Mouse (Mus musculus) cerebellum, postnatal 36 days (tissue): ENCODE results near the gene Thtpa.

Source experiments
- DNase-seq, 2 experiments: peaks; one replicate each; pipeline ENCODE4 v3.0.0; 2021 to 2022; ENCODE audit warnings: mixed read lengths in 2 of 2

The Thtpa gene

DNA sequence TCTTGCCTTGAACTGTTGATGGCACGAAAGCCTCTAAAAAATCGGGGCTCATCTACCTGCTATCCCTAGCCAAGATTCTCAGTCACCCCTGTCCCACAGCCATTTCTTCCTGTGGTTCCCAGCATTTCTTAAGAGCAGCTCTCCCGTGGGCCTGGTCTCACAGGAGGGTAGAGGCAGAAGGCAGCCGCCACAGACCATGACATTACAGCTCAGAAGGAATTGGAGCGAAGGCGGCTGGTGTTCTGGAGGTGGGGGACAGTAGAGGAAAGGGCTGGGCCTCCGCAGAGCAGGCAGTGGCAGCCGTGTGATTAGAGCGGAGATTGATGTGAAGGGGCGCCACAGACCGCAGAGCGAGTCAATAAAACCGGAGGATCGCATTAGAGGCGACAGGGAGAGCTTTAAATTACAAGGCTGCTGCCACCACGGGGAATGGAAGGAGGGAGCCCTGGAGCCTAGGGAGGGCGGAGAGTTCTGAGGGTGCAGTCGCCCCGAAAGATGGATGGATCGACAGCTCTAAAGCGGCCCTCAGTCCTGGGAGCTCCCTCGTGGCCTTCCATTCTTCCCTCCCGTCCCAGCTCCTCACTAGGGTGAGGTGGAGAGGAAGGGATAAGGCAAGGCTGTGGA, 16.1 kb upstream of the Thtpa start:
- DNase-seq: peak in 1 of 2 experiments; percentile 26

DNA sequence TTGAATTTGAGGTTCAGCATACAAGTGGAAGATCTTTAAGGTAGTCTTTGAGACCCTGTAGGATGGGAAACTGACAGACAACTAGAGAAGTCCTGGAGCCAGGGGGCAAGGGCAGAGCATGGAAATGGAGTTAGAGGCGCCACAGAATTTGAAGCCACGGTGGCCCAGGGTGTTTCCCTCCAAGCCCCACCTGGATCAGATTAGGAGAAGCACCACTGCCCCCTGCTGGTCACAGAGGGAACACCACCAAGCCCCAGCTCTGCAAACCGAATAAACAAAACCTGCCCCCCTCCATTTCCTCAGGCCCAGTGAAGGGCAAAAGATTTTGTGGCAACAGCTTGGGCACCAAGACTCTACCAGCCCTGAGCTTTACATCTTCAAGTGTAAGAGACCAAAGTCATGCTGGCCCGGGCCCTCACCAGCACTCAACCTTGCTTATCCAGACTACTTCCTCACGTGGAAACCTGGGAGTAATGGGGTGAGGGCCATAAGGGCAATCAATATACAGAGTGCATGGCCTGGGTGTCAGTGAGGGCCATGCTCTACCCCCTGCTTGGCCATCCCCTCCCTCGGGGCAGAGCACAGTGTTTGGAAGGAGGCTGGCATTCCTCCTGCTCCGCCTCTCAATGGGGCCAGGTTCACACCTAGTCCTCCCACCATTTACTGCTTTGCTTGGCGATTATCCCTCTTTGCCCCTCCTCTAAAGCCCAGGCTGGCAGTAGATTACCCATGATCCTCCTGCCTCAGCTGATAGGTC, 15.2 kb upstream of the Thtpa start:
- DNase-seq: peak; percentile 85 to 86

- DNase-seq: no peak
Observed at GRCm38 (mm10) chr14:55081105-55081504, 13.5 kb upstream of the Thtpa start.

DNA sequence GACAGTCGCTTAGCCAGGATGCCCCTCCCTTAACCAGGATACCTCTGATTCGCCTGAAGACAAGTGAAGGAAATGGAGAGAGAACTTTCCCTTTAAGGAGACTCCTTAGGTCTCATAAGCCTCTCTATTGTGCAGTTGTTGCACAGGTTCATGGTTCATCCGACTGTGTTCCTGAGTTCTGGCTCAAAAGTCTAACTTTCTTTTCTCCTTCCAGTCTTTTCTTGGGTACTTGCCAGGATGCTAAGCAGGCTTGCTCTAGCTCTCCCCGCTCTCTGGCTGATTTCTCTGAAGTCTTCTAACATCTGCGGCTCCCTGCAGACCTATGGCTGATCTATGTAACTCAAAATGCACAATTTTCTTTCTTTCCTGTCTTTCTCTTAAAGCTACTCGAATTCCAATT, 11.1 kb upstream of the Thtpa start:
- no peak for DNase-seq

DNA sequence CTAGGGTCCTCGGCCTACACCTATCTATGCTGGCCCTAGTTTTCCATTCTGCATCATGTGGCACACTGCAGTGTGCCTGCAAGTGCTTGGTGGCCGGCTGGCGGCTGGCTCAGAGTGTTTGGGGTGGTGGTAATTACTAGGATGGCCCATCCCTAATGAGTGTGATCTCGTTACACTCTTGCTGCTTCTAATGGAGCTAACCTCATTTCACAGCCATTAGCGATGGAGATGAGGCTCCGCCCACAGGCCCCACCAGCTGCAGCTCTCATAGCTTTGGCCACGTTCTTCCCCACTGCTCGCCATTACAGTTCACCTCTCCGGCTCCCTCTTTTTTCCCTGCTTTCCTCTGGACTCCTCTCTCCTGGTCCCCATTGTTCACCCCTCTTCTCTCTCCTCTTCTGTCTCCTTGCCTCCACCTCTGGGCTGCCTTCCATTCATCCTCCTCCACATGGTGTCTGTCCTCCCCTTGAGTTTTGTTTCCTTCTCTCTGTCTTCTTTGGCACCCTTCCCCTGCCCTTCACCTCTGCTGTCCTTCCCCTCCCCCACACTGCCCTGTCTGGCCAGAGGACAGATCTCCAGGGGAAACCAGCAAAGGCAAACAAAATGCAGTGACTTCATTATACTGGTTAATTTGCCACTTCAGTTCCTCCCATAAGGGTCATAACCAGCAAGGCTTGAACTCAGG, 9.1 kb upstream of the Thtpa start:
- peak in 1 of 2 experiments; percentile 22 for DNase-seq

DNA sequence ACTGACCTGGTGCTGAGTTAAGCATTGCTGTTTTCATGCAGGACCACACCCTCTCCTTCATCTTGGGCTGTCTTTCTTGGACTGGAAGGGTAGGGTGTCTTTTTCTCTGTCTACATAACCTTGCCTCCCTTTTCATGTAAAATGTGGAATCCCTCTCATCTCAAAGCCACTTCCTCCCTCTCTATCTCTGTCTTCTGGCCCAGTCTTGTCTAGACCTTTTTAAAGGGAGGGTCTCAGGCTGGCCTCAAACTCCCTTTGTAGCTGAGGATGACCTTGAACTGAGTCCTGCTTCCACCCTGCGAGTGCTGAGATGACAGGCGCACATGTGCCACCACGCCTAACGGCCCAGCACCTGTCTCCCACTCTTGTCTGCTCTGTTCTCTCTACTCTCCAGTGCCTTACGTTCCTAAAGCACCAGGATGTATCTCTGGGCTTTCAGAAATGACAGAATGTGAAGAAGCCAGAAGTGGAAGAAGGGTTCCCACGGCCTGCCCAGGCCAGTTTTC, 8.5 kb upstream of the Thtpa start:
- no peak for DNase-seq

DNA sequence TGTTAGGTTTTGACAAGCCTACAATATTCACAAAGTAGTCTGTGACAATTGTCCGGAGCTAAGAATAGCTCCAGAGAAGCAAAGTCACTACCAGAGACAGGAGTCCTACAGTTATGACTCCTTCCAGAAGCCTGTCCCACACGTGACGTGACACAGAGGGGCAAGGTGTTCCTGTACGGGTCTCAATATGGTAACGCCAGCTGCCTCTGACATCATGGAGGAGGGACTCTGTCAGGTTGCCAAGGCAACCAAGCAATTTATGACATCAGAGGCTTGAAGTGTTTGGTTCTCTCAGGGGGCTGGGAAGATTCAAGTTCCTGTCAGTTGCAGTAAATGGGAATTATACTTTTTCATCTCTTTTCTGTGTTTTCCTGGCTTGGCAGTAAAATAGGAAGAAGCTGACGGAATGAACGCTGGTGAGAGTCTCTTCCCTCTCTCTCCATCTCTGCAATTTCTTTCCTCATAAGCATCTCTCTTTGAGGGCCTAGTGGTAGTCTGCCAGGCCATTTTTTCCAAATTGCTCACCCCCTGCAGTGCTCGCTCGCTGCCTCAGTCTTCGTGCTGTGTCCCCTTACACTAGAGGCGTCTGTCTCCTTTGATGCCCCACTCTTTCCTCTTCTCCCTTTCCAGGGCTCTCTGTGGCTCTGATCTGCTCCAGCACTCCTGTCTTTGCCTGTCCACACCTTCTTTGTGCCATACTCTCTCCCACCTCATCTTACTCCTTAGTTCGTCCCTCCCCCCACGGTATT, 5.2 kb upstream of the Thtpa start:
- DNase-seq: peak; percentile 31 to 46

- peak; percentile 44 to 46 for DNase-seq
Observed at GRCm38 (mm10) chr14:55091209-55091865, 3.2 kb upstream of the Thtpa start.

- DNase-seq: peak; percentile 96 to 97
Observed at GRCm38 (mm10) chr14:55092011-55092577, 2.5 kb upstream of the Thtpa start, which contains the start of gene Zfhx2. Gene Zfhx2 (minus strand): TSS chr14:55092324.

GRCm38 (mm10) chr14:55093927-55094326, 657 bp upstream of the Thtpa start:
- DNase-seq: no peak

- DNase-seq: no peak
Observed at GRCm38 (mm10) chr14:55095263-55095662, 679 bp downstream of the Thtpa start.

- DNase-seq: no peak
Observed at GRCm38 (mm10) chr14:55095671-55096070, 1.1 kb downstream of the Thtpa start.

DNA sequence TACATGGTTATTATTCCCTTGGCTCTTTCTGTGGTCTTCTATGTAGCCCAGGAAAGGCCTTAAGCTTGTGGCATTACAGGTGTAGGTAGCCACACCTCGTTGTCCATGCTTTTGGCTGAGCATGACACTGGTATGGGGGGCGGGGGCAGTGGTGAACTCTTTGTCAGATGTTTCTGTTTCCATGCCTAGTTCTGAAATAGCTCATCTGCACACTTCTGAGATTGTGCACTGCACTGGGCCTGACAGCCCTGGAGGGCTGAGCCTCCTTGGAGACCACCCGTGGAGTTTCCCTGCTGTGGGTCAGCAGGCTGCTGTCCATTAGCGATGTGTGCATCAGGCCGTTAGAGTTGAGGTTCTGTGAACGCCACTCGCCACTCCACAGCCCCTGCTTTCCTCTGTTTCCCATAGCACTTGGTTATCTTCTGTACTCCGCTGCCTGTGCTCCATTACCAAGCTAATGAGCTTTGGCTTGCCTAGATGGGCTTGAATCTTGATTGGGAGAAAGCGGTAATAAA, 2.0 kb downstream of the Thtpa start:
- DNase-seq: no peak

- DNase-seq: no peak
Observed at GRCm38 (mm10) chr14:55097646-55098045, 3.1 kb downstream of the Thtpa start.

DNA sequence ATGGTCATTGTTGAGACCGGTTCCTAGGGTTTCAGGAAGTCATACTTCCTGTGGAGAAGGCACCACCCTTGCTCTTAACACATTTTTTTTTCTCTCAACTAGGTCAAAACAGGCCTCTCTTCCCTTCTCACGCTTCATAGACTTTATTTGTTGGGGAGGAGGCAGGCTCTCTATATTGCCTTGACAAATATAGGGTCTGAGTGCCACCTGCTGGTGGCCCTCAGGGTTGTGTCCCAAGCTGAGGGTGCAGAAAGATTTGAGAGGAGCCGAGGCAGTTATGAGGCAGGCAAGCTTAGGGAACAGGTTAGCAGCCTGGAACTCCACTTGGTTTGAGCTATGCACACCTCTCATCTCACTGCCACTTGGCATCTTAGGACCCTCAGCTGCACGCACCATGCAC, 3.5 kb downstream of the Thtpa start:
- DNase-seq: peak in 1 of 2 experiments; percentile 51

DNA sequence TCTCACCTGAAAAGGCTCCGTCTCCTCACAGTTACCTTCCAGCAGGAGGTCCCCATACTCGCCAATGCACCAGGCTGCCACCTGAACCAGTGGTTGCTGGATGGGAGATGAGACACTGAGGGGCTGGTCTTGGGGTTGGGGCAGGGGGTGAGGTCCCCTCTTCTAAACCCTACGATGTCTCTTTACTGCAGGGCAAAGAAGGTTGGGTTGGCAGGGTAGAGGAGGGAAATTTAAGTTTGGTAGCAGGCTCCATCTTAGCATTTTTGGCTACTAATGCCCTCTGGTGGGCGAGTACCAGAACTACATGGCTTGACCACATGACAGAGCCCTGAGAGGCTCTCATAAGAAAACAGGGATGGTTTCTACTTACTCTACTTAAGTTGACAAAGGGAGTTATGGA, 7.0 kb downstream of the Thtpa start:
- peak; percentile 78 to 81 for DNase-seq

DNA sequence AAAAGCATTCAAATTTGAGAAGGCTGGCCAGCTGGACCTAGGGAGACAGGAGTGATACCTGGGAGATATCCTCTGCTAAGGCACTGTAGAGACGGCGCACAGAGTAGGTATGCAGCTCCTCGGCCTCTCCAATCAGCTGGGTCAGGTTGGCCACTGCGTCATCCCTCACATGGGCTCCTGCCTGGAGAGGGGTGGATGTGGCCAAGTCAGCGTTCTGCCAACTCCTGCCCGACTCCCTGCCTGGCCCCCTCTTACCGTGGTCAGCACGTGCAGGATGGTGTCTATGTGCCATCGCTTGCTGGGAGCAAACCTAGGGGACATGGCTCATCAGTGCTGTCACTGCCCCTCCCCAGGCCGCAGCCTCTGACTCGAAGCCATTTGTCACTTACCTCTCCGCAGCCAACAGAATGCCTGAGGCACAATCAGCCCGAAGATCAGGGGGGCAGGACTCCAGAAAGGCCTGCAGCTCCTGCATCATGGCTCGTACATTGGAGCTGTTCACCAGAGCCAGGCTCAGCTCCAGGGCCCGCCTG, 7.7 kb downstream of the Thtpa start:
- no peak for DNase-seq

- DNase-seq: no peak
Observed at GRCm38 (mm10) chr14:55104365-55104764, 9.8 kb downstream of the Thtpa start.

DNA sequence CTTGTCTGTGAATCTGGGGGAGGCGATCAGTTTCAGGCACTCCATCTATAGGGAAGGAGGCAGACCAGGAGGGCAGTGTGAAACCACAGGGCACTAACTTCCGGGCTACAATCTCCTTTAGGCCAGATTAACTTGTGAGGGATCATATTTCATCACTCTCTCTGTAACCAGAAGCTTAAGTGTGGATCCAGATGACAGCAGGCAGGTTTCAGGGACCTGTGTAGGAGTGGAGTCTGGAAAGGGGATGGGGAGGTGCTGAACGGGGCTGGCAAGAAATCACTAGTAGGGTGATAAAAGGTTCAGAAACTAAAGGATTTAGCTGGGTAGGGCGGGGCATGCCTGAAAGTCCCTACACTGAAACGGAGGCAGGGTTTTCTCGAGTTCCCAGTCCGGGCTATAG, 10.8 kb downstream of the Thtpa start:
- DNase-seq: no peak

GRCm38 (mm10) chr14:55105836-55106809, 11.5 kb downstream of the Thtpa start, which contains the start of gene Ap1g2:
Gene Ap1g2 (minus strand): TSS chr14:55106593.
- peak; percentile 86 for DNase-seq
